Mouse (Mus musculus) brain, embryonic 14.5 days (tissue): ENCODE results near the gene Flad1.

Experiments
- CTCF ChIP-seq: fragments of 200-500 bp; IDR thresholded peaks from 2 replicates; pipeline ENCODE4 v1.5.1; 2012; ENCODE audit warnings: inconsistent platforms, mild to moderate bottlenecking, moderate library complexity, borderline replicate concordance; ENCODE audit not compliant: insufficient read depth, insufficient read length; ENCODE audit errors: extremely low read depth
- POLR2A ChIP-seq: fragments of 200-500 bp; IDR thresholded peaks from 2 replicates; pipeline ENCODE4 v1.6.1; 2012; ENCODE audit warnings: mild to moderate bottlenecking, inconsistent platforms, borderline replicate concordance; ENCODE audit not compliant: poor library complexity, insufficient read depth, insufficient read length, severe bottlenecking; ENCODE audit errors: extremely low read depth

- TF ChIP-seq CTCF (no peak), POLR2A (peak; percentile 53; the same call in 1 of the 2 replicates)
Observed at GRCm38 (mm10) chr3:89430171-89431159, 18.8 kb upstream of the Flad1 start, which contains the start of gene Pygo2.
